Mouse (Mus musculus) left cerebral cortex, adult 2 months (tissue): ENCODE data around the gene Gpalpp1. TPM values are rescaled to one million over a fixed set of nuclear protein-coding genes. Genes with fewer than 3 reads are reported as not detected.

ENCODE experiments used
- DNase-seq, 2 experiments: peaks; one replicate each; pipeline ENCODE4 v3.0.0; 2021 to 2022; ENCODE audit warnings: low spot score in 2 of 2, mixed read lengths in 1 of 2; ENCODE audit errors: extremely low spot score in 1 of 2
- H3K27ac ChIP-seq: fragments of 200-600 bp; 2 replicates; pipeline ENCODE4 v1.8.1; 2022
- H3K4me3 ChIP-seq: fragments of 200-600 bp; 2 replicates; pipeline ENCODE4 v1.8.1; 2022
- CTCF ChIP-seq: fragments of 200-600 bp; IDR thresholded peaks from 2 replicates; pipeline ENCODE4 v1.8.1; 2022; ENCODE audit warnings: antibody characterized with exemption, mild to moderate bottlenecking, moderate library complexity
- intact Hi-C: fragments of 180-260 bp; cut with DNase I; formaldehyde crosslinking; loops from one replicate; pipeline ENCODE4 v1.15.1; 2025
- total RNA-seq, 2 experiments: library from RNA; stranded (reverse); gene quantifications; 2 replicates each; pipeline ENCODE4 v1.2.3; 2021

Gene Gpalpp1
- total RNA-seq, 2 experiments from 2014 or later: 23.2 to 23.6 TPM

DNA sequence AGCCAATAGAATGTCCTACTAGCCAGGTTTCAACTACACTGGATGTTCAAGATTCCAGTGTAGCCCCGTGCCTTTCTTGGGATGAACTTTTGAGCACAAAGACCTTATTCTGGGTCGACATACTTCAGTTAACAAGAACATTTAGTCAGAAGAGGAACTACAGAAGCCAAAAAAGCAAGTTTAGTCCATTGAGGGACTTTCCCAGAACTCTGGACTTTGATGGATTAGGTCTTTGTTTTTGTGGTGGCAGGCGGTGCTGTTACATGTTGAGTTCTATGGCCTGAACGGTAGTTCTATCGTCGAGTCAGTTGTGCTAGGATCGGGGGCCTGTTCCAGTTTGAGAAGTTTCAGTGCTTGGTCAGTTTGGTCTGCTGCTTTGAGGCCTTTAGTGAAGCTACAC lies 58.6 kb downstream of the Gpalpp1 start:
- intact Hi-C loops: no loop called here
- Histone ChIP-seq H3K27ac (no peak overlapping the region), H3K4me3 (no peak overlapping the region)
- no peak for DNase-seq
- TF ChIP-seq CTCF: no peak

DNA sequence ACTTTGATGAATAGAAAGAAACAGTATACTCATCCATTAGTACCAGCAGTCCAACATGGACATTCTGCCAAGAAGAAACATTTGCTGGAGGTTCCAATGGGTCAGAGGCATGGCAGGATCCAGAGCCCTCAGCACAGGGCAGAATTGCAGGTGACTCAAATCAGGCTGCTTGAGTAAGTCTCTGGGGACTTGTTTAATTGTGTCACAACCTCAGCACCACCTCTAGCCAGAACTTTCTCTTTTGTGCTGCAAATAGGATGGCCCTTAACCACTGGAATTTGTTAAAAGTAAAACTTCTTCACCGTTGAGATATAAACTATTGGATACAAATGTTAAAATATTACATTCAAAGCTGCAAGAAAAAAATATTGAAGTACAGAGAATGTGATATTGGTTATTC lies 64.8 kb downstream of the Gpalpp1 start:
- Histone ChIP-seq H3K27ac (no peak overlapping the region), H3K4me3 (no peak overlapping the region)
- DNase-seq: no peak
- no peak for TF ChIP-seq CTCF
- intact Hi-C loops: no loop called here

DNA sequence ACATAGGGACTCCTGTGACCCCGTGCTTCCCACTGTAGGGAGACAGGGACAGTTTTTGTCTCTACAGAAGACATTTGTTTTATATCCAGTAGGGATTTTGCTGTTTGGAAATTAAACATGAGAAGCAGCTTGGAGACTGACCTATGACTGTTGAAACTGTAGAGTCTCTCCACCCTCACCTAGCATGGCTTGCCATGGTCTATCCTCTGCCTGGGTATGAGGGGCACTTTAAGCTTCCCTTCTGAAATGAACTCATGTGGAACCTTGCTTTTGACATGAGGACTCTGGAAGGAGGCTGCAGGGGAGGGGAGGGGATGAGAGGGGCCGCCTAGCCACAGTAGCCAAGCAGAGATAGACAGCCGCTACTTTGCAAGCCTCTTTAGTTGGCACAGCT lies 66.4 kb downstream of the Gpalpp1 start:
- DNase-seq: no peak
- TF ChIP-seq CTCF: no peak
- Histone ChIP-seq H3K4me3 (no peak overlapping the region), H3K27ac (no peak overlapping the region)
- intact Hi-C loops: no loop called here

DNA sequence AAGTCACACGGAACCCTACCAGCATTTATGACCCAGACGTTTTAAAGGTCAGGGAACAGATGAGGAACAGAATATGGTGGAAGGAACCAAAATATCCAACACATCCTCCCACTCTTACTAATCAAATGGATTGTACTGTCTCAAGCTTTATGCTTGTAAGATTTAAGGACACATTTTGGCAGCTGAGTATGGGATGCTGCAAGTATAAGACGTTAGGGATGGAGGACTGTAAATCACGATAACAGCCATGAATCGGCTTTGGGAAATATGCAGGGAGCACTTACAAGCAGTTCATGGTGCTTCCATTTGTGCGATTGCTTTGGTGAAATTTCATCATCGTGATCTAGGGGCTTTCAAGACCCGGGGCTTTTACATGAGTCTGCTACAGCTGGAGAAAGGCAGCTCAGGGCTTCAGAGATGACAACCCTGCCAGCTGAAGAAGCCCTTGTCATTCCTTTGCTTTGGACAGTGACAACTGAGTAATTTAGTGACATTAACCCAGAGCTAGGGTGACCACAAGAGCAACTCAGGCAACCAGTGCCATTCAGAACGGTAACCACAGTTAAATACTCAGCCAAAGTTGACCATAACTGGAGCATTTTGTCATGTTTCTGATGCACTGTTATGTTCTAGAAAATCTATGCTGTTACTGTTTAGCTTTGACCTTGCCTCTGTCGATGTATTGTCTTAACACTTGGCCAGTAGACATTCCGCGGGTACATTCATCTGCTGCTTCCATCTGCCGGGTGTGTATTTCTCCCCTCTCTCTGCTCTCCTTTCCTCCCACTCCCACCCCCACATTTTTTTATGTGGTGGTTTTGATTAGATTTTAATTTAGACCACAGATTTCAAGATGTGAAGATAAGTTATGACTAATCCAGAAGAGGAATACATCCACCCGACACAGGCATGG lies 67.1 kb downstream of the Gpalpp1 start:
- no peak overlapping the region for H3K27ac ChIP-seq
- H3K4me3 ChIP-seq: no peak overlapping the region
- no peak for DNase-seq
- TF ChIP-seq CTCF: no peak
- intact Hi-C loops: no loop called here

Other genes starting within 250 kb of the Gpalpp1 start
- gene Kctd4, start 155.8 kb downstream of the Gpalpp1 start, total RNA-seq: 10 to 100 TPM; 18.6 to 19.7 TPM
- 10 to 100 TPM; 14.8 to 15.5 TPM for gene Gtf2f2, start 99.9 kb downstream of the Gpalpp1 start, total RNA-seq
- gene Nufip1, start 131 bp upstream of the Gpalpp1 start, total RNA-seq: 1 to 10 TPM; 8.2 to 8.4 TPM